Mouse (Mus musculus) cerebellum, adult 11 months (tissue): ENCODE results near the gene Gfer.

Experiments
- DNase-seq: peaks from one replicate; pipeline ENCODE4 v3.0.0; 2022

The Gfer gene

DNA sequence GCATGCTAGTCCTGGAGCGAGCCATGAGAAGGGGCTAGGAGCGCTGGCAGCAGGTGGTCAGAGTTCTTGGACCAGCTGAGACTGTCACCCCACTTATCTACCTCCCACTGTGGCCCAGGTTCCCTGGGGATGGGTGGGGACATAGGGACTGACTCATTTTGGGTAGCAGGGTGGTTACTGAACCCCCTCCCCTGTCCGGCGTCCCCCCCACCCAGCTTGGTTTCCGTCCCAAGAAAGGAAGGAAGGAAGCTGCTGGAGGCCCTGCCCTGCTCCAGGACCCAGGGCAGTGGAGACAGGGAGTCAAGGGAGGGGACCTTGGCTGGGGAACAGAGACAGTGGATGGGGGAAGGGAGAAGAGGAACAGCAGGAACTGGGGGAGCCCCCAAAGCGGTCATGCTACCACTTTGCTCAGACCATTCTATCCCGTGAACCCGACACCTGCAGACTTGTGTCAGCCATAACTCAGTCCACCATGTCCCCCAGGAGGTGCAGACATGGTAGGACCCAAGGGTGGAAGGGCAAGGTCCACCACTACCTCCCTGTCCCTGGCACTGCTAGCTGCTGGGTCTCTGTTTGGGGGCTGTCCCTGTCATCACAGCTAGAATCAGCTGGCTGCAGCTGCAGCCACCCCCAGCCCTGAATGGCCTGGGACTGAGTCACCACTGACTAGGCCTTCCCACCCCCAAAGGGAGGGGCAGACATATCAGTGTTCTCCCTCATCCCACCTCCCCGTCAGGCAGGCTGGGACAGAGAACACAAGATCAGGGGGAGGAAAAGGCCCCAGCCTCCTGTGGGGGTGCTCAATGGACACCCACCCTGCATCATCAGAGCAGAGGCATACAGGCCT is 50.9 kb downstream of the Gfer start:
- no peak for DNase-seq

DNA sequence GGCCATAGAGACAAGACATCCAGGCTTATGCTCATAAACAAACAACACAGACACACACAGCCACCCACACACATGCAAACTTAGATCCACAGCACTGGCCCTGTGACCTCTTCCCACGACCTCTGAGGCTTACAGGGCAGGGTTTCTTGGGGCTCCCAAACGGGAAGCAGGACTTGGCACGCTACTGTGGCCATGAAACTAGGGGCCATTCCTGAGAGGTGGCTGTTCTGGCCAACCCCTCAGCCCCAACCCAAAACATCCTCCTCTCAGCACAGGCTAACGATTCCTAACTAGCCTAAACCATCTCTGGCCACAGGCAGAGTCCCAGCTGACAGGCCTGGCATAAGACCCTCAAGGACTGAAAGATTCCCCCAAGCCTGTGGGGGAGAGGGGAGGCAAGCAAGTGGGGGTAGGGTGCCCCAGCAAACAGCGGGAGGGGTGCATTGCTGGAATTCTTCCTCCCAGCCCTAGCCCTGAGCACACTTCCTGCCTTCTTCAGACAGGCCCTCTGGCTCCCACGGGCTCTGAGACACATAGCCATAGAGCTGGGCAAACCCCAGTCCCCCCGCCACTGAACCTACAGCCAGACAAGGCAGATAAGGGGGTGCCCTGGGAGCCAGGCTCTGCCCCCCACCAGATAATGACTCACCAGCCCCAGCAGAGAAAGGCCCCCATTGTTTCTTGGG is 51.8 kb downstream of the Gfer start:
- DNase-seq, result no peak
